Mouse (Mus musculus): ENCODE data around the gene Nck1.
A peak's percentile ranks its signal among the peaks of the same experiment; 100 is the strongest.

Nck1 gene

DNA sequence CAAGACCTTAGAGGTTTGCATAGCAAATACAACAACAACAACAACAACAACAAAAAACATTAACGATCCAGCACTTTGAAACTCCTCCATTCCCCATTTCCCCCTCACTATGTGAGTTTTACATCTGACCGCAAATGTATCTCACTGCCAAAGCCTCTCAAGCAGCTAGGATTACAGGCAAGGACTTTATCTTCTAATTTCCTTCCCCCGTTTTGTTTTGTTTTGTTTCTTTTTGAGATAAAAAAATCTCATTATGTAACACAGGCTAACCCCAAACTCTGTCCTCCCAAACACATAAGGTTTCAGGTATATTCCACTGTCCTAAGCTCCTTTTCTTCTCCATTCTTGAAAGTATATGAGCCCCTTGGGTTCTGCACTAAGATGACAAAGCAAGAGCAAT lies 11.2 kb downstream of the Nck1 start:
- DNase-seq, result no peak

DNA sequence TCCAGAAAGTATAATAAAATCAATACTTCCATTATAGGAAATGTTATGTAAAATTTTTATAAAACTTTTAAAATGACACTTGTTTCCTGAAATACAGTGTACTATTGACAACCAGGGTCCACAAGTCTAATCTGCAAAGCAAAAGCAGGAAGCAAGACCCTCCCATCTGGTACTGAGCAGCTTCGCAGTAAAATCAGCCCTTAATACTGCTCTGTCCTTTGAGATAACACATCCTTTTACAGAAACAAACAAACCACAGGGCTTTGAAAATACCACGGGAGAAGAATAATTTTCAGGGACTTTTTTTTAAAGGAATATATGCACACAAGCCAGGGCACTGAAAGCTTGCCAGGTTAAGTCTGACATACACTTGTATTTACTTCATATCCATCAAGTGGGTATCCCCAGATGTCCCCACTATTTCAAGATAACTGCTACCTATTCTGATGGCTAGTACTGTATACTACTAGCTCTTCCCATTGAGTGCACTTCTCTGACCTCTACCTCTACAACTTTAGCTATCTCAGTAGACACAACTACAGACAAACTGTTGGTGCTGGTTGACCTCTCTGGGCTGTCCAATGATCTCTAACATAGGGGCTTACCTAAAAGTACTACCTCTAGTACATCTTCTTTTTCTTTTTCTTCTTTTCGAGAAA lies 13.0 kb downstream of the Nck1 start:
- DNase-seq, result no peak

DNA sequence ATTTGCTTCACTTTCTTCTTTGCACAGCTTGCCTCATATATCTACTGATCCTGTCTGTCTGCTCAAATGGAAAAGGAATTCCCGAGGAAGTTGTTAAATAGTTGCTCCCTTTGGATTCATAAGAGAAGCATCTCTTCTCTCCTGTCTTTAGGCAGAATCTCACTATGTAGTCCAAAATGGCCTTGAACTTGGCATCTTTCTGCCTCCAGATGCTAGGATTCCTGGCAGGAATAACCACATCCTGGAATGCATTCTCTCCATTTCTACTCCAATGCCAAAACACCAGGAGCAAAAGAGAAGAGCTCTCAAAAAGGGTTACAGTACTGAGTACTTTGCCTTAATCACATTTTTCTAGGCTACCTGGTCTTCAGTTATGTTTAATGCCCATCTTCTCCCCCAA lies 14.6 kb downstream of the Nck1 start:
- no peak for DNase-seq

DNA sequence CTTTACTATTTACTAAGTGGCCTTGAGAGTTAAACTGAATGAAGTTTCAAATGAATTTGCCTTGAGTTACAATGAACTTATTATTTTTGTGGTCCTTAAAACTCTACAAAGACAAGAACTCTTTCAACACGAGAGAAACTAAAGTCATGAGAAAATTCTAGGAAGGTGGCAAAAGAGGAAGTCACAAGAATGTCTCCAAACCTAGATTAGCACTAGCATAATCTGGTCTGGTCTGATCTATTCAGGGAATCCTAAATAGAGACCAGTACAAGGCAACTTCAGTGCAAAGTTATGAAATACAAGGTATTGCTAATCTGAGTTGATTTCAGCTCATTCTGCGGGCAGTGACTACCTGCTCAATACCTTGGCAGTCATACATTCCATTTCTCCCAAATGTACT lies 20.7 kb downstream of the Nck1 start:
- no peak for DNase-seq

DNA sequence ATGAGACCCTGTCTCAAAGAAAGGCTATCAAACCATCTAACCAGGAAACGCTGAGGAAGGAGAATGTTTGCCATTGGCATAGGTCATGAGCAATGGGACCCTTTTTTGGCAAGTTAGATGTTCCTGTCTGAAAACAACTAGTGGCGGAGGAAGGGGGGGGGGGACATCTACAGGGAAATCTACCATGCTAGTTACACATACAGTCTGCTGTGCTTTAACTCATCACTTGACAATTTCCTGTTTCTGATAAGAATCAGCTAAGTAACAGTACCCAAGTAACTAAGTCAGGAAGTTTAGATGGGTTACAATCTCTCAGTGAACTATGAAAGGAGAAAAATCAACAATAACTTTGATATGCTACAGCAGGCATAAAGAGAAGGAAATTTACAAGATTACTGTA lies 23.9 kb downstream of the Nck1 start:
- no peak for DNase-seq

DNA sequence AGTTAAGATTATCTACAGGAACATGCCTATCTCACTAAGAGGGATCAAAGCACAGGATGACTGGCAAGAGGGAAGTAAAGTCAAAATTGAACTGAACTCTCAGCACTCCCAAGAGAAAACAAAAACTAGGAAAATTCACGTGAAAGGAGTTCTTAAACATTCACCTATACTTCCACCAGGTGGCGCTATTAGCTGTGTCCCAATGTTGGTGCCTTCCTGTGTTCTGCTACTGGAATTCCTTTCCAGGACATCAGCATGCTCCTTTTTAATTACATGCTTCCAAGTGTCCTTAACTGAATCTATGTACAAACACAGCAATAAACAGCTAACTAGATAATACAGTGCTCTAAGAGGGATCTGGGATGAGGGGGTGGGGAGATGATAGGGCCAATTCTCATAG lies 25.3 kb downstream of the Nck1 start:
- DNase-seq, result peak; percentile 37 to 68

DNA sequence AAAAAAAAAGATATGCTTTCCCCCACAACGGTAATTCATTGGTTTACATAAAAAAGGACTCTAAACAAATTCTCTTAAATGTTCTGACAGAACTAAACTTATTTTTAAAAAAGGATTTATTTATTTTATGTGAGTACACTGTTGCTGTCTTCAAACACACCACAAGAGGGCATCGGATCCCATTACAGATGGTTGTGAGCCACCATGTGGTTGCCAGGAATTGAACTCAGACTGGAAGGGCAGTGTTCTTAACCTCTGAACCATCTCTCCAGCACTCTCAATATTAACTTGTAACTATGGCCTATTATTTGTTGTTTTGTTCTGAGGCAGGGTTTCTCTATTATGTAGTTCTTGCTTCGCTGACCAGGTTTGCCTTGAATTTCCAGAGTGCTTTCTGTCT lies 25.9 kb downstream of the Nck1 start:
- DNase-seq, result peak in 1 of 2 experiments; percentile 32

DNA sequence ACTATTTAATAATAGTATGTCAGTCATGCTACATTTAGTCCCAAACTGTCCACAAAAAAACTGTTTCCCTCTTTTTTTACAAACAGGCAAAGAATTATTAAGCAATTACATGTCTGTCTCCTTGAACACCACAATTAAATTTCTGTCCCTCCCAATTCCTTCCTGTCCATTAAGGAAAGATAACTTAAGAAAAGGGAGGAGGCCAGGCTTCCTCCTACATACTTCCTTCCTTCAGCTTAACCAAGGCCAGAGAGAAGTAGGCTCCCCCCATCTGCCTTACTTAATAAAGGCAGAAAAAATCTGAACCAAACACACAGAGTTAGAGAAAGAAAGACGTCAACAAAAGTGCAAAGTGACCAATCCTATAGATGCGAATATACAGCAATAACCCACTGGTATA lies 38.4 kb downstream of the Nck1 start:
- DNase-seq, result no peak

DNA sequence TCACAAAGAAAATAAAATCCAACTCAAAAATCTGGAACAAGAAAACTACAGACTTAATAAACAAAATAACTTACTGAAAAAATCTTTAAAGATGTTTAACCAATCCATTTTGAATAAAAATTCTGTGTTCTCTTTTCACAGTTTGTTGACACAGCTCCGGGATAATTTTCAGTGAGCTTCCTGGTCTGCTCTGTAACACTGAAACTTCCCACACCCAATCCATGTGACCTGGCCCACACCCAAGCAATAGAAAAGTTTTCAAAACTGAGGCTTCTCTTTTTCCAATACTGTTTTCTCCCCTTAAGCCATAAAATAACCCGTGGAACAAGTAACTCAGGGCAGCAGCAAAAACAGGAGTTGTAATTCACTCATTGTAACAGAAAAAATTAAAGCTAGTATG lies 39.3 kb downstream of the Nck1 start:
- DNase-seq, result no peak

DNA sequence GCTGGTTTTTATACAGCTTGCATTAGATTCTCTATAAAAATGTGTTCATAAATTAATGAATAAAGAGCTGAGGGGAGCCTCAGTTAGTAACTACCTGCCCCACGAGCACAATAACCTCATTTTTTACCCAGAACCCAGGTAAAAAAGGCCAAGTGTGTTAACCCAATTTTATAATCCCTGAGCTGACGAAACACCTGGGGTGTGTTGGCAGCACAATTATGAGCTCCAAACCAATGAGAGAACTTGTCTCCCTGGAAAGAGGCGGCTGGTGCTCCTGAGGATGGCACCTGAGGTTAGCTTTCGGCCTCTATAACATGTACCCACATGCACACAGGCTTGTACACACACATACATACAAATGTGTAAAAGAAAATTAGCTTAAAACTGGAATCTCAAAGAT lies 40.4 kb downstream of the Nck1 start:
- DNase-seq, result peak; percentile 26 to 48

DNA sequence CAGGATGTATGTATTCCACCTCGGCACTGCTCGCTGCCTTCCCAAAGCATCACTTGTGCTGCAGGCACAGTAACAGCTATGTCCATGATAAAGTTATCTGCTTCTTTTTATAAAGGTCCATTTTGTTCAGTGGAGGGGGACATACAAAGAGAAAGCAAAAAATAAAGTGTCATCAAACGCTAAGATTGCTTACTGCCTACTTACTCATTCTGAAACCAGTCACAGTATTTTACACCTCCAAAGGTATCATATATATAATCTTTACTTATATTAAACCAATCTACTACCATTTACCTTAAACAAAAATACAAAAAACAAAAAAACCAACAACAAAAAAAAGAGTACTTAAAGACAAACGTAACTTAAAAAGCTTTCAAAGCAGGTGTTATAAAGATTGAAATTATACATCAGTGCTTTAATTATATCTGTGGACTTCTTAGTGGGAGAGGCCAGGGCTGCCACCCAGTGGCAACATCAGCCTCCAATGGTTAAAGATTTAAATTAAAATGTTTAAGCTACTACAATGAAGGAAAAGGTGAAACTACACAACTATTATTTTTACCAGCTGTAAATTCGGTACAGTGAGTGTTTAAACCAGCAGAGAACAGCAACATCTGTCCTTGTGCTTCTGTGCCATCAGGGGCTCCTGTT lies 52.2 kb downstream of the Nck1 start:
- peak in 1 of 2 experiments; percentile 32 for DNase-seq

DNA sequence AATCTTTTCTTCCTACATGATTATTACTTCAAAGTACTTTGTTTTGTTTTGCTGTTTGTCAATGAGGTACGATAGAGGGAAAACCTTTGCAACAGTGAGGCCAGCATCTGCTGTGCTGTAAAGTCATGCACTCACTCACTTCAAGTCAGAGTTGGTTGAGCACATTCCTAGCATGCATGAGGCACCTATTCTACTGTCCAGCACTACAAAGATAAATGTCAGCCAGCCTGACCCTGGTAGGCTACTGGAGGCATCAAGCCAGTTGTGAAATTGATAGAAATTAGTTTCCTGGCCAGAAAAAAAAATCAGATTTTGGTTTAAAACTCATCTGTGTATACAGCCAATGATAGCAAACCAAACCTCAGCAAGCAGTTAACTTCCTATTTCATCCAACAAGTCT lies 54.5 kb downstream of the Nck1 start:
- DNase-seq, result no peak

DNA sequence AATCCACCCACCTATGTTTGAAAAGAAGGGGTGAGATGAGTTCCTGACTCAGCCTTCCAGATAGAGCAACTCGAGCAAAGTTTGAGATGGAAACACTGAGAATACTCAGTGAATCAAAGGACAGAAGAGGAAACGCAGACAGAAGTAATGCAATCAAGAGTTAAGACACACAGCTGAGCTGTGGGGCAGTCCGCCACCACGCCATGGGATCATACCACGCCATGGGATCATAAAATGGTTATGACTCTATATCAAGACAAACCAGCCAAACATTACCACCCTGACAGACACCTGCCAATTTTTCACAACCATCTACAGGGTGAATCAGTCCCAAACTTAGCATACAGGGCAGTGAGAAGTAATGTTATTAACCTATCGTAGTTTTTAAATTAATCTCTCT lies 57.0 kb downstream of the Nck1 start:
- no peak for DNase-seq

DNA sequence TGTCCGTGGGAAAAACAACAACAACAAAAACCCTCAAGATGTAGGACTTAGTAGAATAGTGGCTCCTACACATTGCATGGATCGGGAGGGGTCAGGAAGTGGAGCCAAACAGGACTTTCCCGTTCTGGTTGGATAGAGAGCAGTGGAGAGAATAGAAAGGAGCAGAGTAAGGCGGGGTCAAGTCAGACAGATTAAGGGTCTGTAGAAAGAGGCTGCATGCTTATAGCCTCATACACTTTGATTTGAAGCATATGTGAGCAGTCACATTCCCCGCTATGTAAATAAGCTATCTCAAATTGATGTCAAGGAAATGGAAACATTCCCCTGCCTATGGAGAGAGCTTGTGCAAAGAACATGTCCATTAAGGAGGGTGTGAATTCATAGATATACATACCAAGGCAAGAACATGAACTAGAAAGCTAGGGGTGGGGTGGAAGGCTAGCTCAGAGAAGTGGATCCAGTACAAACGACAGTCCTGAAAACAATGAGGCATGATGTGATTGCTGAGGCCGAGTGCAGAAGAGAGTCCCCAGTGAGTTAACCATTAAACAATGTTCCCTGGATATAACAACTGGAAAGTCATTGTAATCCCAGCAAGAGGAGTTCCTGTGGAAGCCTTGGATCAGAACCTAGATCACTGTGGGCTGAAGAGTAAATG lies 57.7 kb downstream of the Nck1 start:
- no peak for DNase-seq

DNA sequence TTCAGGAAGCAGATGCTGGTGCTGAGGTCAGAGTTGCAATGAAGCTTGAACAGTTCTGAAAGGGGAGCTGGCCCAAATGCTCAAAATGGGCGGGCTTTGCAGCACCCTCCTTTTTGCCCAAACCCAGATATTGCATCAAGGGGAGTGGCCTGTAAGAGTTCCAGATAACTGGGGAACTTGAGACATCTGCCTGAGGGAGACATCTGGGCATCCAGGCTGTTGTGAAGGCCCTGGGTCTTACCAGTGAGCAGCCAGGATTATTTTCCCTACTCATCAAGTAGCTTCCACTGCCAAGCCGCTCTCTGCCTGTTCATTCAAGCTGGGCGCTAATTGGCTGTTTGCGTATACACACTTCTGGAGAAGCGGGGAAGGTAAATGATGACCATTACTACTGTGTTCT lies 59.5 kb downstream of the Nck1 start, which contains the start of gene Il20rb:
Gene Il20rb, minus strand, starts transcription at position 358 of the 400 bp plus-strand sequence.
- no peak for DNase-seq

DNA sequence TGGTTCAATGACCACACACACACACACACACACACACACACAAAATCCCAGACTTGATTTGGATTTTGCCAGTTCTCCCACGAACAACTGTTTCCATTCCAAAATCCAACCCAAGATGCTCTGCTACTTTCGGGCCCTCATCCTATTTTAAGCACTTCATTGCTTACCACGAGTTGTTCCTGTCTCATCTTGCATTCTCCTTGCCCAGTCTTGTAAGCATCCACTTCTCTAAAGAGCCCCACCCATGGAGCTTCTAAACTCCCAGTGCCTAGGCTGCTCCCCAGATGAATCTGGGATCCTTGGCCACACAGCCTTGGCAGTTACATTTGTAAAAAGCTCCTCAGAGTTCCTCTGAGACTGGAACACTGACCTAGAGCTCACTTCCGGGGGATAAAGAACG lies 62.6 kb downstream of the Nck1 start:
- DNase-seq, result no peak

DNA sequence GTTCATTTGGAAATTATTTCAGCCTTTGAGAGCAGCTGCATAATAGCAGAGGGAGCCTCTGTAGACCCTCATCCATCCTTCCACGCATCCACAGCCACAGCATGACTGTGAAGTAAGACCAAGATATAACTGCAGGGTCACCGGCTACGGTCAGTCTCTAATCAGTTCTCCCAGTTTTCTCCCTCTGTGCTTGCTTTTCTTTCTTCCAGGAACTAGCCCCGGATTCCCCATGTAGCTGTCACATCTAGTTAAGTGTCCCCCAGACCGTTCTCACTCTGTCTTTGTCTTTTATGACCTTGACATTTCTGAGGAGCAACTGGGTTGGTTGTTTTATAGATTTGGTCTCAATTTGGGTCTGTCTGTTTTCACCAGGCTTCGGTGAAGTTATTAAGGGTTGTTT lies 64.3 kb downstream of the Nck1 start:
- no peak for DNase-seq

DNA sequence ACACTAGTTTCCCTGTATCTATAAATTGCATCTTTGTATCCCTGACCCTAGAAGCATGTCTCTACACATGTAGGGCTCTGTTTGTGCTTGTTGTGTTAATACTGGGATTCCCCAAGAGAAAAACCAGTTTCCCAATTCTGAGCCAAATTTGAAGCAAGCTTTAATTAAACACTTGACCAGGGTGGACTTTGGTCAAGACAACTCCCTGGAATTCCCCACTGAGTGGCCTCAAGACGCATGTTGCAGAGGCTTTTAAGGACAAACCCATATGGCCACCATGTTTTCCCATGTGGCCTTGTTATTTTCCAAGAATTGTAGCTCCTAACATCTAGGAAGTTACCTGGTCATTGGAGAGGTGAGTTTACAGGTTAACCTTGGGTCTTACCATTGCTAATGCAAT lies 71.9 kb downstream of the Nck1 start:
- DNase-seq, result no peak

DNA sequence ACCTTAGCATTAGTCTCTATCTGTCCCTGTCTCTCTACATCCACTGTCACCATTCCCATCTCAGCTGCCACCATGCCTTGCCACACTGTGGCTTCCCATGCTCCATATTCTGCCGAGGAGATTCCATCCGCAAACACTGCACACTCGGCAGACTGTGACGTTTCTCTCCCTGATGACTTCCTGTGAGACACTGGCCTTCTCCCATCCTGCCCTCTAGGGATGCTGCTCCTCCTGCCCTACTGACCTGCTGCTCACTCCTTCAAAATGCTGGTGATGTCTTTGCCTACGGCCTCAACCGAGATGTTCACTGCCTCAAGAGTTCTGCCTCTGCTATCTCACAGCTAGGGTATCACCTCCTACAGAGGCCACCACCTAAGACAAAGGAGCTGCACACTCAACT lies 72.6 kb downstream of the Nck1 start:
- no peak for DNase-seq

DNA sequence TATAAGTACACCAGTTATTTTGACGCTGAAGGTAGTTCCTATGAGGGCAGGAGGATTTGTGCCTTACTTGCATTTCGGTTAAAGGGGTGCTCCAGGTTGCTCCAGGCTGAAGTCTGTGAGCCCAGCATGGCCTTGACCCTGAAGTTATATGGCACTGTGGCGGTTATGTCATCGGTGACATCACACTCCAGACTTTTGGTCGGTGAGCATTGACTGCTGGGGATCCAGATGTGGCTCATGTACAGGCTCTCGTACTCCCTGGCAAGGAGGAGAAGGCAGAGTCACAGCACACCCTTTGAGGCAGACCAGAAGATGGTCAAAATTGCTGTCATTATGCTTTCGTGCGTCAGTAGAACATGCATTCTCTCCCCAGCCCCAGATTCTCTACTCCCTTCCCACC lies 73.0 kb downstream of the Nck1 start:
- no peak for DNase-seq

DNA sequence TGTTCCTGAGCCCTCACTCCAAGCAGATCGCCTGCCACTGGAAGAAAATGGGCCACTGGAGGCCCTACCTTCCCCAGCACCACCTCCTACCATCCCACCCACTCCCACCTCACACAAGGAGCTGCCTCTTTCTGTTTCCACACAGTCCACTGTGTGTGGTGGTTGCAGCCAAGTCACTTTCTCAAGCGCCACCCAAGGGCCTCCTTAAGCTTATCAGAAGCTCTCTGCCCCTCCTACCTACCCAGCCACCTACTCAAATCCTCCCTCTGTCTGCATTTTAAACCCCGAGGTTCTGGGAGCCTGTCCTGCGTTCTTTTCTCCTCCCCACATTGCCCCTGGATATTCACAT lies 74.4 kb downstream of the Nck1 start:
- DNase-seq, result no peak

DNA sequence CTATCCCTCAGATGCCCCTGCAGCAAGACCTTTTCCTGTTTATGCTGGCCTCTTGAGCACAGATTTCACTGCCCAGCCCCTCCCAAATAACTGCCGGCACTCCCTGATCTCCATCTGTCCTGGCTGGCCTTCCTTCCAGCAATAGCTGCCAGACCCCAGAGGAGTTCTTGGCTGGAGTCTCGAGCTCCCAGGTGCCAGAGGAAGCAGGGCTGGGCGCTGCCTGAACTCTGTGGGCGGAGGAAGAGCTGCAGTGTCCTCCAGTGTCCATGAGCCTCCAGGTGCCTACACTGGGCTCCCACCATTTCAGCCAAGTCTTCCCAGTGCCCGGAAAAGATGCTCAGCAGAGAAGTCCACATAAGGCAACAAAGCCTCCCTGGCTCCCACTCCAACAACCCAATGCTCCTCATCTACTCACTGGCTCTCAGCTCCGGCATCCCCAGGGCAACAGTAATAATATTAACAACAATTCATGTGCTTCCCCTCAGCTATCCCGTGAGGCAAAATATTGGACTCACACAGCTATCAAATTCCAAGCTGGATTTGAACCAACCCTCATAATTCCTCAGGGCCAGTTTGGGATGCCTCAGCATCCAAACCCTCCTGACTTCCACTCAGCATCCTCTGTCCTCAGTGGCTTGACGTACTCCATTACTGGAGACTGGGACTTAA lies 74.9 kb downstream of the Nck1 start:
- peak; percentile 94 to 97 for DNase-seq

DNA sequence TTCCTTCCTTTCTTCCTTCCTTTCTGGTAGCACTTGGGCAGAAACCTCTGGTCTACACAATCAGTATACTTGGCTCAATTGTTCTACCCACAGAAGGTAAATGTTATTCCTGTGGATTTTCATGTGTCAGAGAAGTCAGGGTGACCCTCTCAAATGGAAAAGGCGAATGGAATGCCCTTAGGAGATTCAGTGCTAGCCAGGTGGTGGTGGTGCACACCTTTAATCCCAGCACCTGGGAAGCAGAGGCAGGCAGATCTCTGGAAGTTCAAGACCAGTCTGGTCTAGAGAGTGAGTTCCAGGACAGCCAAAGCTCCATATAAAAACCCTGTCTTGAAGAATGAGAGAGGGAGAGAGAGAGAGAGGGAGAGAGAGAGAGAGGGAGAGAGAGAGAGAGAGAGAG lies 75.7 kb downstream of the Nck1 start:
- DNase-seq, result no peak

DNA sequence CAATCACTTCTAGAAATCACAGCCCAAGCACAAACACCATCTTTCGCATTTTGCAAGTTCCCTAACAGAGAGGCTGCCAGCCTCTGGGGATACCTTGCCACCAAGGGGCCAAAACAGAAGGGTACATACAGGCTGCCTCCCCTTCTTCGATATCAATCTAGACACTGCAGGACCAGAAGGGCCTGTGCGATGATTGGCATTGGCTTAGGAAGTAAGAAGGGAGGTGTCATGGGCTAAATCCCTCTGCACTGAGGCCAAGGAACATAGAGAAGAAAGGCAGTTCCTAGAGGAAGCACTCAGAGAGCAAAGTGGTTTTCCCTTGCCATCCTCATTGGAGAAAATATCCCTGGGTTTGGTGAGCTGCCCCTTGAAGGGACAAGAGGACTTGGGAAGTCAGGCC lies 76.3 kb downstream of the Nck1 start:
- DNase-seq, result peak in 1 of 2 experiments; percentile 41

Measured in cerebellum, postnatal 36 days (tissue).